Mouse (Mus musculus): ENCODE data around the gene Grk2.

- no peak for TF ChIP-seq CTCF (conservative IDR thresholded peaks at IDR 0.05; ENCODE audit: insufficient read depth, insufficient read length, low read depth, low read length)
- no peak for TF ChIP-seq POLR2A (IDR thresholded peaks at IDR 0.05; ENCODE audit: low read depth, low read length)
Measured at GRCm38 (mm10) chr19:4296611-4297010, 9.4 kb downstream of the Grk2 start.
